Mouse (Mus musculus) 3134 (cell line): ENCODE data around the gene Grin2d.
A peak's percentile ranks its signal among the peaks of the same experiment; 100 is the strongest.

Experiments
- DNase-seq: peaks from one replicate; pipeline ENCODE4 v3.0.0-alpha.2; 2011; ENCODE audit warnings: low spot score; ENCODE audit not compliant: insufficient read length; ENCODE audit errors: extremely low read depth

The Grin2d gene

GRCm38 (mm10) chr7:45812921-45813320 is 65.3 kb downstream of the Grin2d start:
- no peak for DNase-seq

GRCm38 (mm10) chr7:45809276-45810075 is 68.7 kb downstream of the Grin2d start:
- DNase-seq, result no peak

GRCm38 (mm10) chr7:45808471-45808870 is 69.7 kb downstream of the Grin2d start:
- DNase-seq, result no peak

- DNase-seq, result no peak
Measured at GRCm38 (mm10) chr7:45805941-45806340, 72.2 kb downstream of the Grin2d start.

- DNase-seq, result peak; percentile 74
Measured at GRCm38 (mm10) chr7:45802551-45802950, 75.6 kb downstream of the Grin2d start.

GRCm38 (mm10) chr7:45801348-45801747 is 76.8 kb downstream of the Grin2d start:
- peak; percentile 79 for DNase-seq

- DNase-seq, result peak; percentile 85
Measured at GRCm38 (mm10) chr7:45800546-45801204, 77.5 kb downstream of the Grin2d start.

- no peak for DNase-seq
Measured at GRCm38 (mm10) chr7:45800001-45800400, 78.2 kb downstream of the Grin2d start.

GRCm38 (mm10) chr7:45798931-45799330 is 79.2 kb downstream of the Grin2d start:
- no peak for DNase-seq

- no peak for DNase-seq
Measured at GRCm38 (mm10) chr7:45798511-45798836, 79.7 kb downstream of the Grin2d start.

- no peak for DNase-seq
Measured at GRCm38 (mm10) chr7:45797661-45798510, 80.3 kb downstream of the Grin2d start.

- DNase-seq, result no peak
Measured at GRCm38 (mm10) chr7:45796950-45797349, 81.2 kb downstream of the Grin2d start.

- DNase-seq, result no peak
Measured at GRCm38 (mm10) chr7:45794971-45795370, 83.2 kb downstream of the Grin2d start.

GRCm38 (mm10) chr7:45793969-45794585 is 84.1 kb downstream of the Grin2d start:
- no peak for DNase-seq

- no peak for DNase-seq
Measured at GRCm38 (mm10) chr7:45793240-45793639, 84.9 kb downstream of the Grin2d start.

GRCm38 (mm10) chr7:45791756-45792490 is 86.3 kb downstream of the Grin2d start:
- DNase-seq, result no peak

- DNase-seq, result no peak
Measured at GRCm38 (mm10) chr7:45790721-45791120, 87.5 kb downstream of the Grin2d start.

GRCm38 (mm10) chr7:45787642-45788041 is 90.5 kb downstream of the Grin2d start:
- DNase-seq, result no peak

- no peak for DNase-seq
Measured at GRCm38 (mm10) chr7:45786661-45787413, 91.3 kb downstream of the Grin2d start.
